Mouse (Mus musculus): Measurements from ENCODE around the gene Fem1b. TPM values are rescaled to one million over a fixed set of nuclear protein-coding genes. Genes with fewer than 3 reads are reported as not detected.
"Not testable (repeated sequence)": the region's sequence is repeated elsewhere in the genome, so short reads cannot be mapped to it uniquely, and the experiment has no call there.

Fem1b gene
- total RNA-seq (2021) = 38.4 and 38.9 TPM in 2 replicates
- long read RNA-seq, experiment 1, full-length matches to known transcripts = 13 of 22 reads
- long read RNA-seq, experiment 1, partial matches to known transcripts = 0 of 22 reads
- long read RNA-seq, experiment 1, other reads (novel, unspliced or antisense) = 9 of 22 reads
- long read RNA-seq, experiment 2, full-length matches to known transcripts = 5 of 12 reads
- long read RNA-seq, experiment 2, partial matches to known transcripts = 0 of 12 reads
- long read RNA-seq, experiment 2, other reads (novel, unspliced or antisense) = 7 of 12 reads

GRCm38 (mm10) chr9:62811516-62812121 lies at the start of gene Fem1b:
Gene Fem1b (minus strand): TSS chr9:62811934.
- peak; percentile 94 for DNase-seq

DNA sequence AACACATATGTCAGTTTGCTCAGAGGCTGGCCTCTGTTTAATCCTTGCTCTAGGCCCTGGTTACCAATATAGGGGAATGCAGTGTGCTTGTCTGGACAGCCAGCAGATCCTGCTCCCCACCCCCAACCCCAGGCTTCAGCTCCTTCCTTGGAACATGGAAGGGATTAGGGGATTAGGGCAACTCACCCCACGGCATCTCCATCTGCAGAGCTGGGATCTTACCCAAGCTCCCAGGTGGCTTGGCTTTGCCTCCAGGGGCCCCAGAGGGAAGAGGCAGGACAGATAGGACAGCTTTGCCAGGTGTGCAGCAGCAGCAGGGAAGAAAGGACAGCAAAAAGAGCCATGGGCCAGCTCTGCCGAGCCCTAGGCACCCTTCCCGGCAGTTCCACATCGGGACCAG lies 49.1 kb upstream of the Fem1b start:
- DNase-seq = no peak

DNA sequence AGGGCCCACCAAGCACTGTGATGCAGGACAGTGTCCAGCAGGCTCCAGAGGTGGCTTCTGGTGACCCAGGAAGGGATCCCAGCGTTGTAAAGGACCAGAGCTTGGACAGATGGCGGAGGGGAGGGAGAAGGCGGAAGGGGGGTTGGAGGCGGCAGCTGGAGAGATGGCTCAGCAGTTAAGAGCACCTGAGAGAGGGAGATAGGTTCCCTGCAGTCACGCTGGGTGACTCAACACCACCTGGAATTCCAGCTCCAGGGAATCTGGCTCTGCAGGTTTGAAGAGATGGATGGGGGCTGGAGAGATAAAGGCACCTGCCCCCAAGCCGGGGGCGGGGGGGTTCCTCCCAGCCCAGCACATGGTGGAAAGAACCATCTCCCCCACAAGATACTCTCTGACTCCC lies 48.4 kb upstream of the Fem1b start:
- DNase-seq = not testable (repeated sequence)

DNA sequence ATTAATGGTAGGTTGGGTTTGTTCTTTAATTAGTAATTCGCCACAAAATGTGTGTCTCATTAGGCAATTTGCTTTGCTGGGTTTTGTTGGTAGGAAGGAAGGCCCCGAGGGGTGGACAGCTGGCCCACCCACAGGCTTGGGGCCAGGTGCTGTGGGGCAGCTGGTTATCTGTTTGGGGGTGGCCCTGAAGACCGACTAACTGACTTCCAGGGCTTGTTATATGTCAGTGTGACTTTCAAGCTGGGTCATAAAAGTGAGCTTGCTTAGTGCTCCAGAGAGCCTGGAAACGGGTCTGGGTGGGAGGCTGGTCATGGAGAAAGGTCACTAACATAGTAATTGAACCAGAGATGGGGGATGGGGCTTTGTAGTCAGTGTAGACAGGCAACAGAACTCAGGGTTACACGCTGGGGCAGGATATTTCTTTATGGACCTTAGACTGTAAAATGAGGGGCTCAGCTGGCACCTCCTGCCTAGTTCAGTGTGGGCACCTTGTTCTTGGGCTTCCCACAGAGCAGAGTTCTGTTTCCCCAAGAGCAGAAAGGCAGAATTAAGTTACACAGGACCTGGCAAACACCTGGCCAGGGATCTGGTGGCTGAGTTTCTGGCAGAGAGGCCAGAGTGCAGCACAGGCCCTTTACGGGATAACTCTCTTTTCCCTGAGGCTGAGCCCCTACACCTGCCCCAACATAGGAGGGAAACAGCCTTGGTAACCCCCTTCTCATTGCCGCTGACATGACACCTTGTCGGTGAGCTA lies 46.7 kb upstream of the Fem1b start:
- DNase-seq = no peak

DNA sequence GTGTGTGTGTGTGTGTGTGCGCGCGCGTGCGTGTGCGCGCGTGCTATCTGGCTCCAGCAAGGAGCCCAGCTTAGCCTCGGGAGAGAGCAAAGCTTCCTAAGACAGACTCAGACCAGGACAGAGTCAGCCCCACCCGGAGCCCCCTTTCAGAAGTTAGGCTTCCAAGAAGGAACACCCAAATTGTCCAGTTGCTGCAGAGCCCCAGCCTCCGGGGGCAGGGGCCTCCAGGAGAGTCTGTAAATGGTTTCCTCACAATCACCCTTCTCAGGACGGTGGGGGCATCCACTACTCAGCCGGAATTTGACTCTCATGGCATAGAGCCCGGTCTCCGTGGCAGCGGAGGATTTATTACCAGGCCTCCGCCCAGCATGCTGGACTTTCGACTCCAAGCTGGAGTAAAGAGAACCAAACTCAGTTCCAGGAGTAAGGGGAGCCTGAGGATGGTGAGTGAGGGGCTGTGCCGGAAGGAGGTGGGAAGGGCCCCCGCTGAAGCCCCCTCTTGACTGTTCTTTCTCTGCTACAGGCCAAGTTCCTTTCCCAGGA lies 46.1 kb upstream of the Fem1b start, which contains the start of gene Calml4:
Gene Calml4, plus strand, starts transcription at position 362 of the 543 bp plus-strand sequence.
- DNase-seq = peak; percentile 93

GRCm38 (mm10) chr9:62857216-62857615 lies 45.5 kb upstream of the Fem1b start:
- DNase-seq = no peak

- DNase-seq = no peak
These were observed 42.7 kb upstream of the Fem1b start for GRCm38 (mm10) chr9:62854483-62854882.

- no peak for DNase-seq
These were observed 39.8 kb upstream of the Fem1b start for GRCm38 (mm10) chr9:62851571-62851970.

DNA sequence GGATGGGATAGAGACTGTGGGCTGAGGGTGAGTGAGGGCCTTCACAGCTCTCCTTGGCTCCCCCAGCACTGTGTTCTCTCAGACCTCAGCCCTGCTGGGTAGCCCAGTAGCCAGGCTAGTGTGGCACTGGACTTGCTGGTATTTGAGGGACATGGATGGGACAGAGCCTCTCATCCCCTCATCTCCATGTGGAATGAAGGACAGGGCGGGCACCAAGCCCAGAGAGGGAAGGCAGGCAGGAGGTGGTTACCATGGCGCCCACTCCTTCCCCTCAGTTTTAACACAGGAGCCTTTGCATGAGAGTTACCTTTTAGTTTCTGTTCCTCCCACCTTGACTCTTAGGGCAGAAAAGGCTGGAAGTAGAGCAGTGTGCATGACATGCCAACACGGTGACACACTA lies 36.9 kb upstream of the Fem1b start:
- peak; percentile 38 for DNase-seq

GRCm38 (mm10) chr9:62847694-62848093 lies 36.0 kb upstream of the Fem1b start:
- peak; percentile 94 for DNase-seq

DNA sequence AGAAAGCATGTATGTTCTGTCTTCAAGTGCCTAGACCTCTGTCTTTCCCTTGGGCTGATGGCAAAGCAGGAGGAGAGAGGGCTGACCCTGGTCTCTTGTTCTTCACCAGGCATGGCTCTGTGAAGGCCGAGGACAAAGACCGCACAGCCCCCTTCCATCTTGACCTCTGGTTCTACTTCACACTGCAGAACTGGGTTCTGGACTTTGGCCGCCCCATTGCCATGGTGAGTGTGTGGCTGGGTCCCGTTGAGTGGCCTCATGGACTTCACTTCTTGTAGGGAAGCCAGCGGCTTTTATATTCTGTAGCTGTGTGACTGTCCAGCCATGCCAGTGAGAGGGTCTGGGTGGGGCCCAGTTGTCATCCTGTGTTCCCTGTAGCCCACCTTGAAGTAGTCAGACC lies 32.7 kb upstream of the Fem1b start:
- no peak for DNase-seq

DNA sequence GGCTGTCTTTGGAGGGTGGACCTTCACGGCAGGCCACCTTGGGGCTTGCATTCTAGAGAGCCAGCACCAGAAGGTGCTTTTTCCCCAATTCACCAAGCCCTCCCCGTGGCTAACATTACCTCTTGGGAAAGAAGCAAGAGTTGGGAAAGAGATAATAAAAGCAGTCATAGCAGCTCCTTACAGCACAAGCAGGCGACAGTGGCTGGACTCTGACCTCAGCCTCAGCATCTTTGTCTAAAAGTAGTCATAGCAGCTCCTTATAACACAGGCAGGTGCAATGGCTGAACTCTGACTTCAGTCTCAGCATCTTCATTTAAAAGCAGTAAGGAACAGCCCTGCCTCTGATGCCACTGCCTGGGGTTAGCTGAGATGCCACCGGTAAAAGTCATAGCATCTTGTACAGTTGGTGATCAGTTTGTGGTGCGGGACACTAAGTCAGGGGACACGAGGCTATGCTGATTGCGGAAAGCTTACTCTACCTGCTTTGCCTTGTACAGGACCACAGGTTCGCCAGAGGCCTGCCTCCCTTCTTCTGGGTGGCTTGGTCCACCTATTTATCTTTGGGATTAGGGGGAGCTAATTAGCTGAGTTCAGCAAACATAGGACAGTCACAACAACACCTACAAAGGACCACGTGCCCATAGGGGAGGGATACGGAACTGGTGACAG lies 31.8 kb upstream of the Fem1b start:
- DNase-seq = no peak

GRCm38 (mm10) chr9:62839172-62839770 lies 27.5 kb upstream of the Fem1b start:
- DNase-seq = no peak

GRCm38 (mm10) chr9:62838506-62839171 lies 26.9 kb upstream of the Fem1b start, which contains the start of gene Cln6:
Gene Cln6 (plus strand): TSS chr9:62838785.
- DNase-seq = peak; percentile 82

- DNase-seq = no peak
These were observed 26.4 kb upstream of the Fem1b start for GRCm38 (mm10) chr9:62838146-62838505.

GRCm38 (mm10) chr9:62837611-62838010 lies 25.9 kb upstream of the Fem1b start:
- DNase-seq = no peak

GRCm38 (mm10) chr9:62835705-62836446 lies 24.1 kb upstream of the Fem1b start:
- DNase-seq = no peak

DNA sequence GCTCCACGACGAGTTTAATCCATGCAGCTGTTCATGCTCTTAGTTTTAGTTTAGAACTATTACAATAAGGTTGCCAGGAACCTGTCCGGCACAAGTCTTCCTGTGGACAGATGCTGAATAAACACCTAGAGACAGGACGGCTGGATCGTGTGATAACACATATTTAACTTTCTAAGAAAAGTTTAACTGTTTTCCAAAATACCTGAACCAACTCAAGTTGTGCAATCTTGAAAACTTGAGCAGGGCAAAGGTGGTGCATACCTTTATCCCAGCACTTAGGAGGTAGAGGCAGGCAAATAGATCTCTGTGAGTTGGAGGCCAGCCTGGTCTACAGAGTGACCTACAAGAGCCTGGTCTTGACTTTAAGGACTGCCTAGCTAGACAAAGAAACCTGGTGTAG lies 23.2 kb upstream of the Fem1b start:
- DNase-seq = no peak

DNA sequence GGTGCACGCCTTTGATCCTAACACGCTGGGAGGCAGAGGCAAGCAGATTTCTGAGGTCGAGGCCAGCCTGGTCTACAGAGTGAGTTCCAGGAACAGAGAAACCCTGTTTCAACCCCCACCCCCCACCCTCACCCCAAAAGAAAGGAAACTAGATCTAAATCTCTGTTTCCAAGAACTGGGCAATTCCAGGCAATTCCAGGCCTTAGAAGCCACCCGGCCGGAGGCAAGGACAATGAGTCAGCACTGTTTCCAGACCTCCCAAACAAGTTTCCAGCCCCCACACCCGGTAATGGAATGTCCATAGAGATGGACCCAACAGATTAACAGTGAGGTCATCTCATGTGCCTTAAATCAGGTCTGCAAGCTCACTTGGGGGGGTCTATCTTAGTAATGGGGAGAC lies 18.1 kb upstream of the Fem1b start:
- DNase-seq = no peak

DNA sequence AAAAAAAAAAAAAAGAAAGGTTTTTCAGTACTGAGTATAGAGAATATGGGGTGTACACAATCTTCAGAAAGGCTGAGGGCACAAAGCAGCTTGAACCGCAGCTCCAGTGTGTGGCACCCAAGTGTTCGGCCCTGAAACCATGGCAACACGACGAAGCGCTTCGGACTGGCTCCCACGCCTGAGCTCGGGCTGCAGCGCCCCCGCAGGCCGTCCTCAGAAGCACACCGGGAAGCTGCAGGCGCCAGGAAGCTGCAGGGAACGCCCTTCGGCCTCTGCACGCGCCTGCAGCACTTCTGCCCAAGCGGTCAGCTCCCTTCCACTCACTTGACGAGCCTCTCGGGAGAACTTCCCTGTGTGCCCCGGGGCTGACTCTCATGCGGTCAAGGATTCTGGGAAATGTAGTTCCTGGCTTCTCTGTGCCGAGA lies 16.9 kb upstream of the Fem1b start:
- DNase-seq = peak; percentile 98

Measured in adrenal gland, postnatal 14 days (tissue).